Mouse (Mus musculus) midbrain, embryonic 14.5 days (tissue): ENCODE measurements around the gene Xntrpc. TPM values are rescaled to one million over a fixed set of nuclear protein-coding genes. Genes with fewer than 3 reads are reported as not detected.

ENCODE experiments used
- polyA plus RNA-seq: library from polyadenylated mRNA; unstranded; fragments of >200 nt; fragmentation: Nextera tagmentation; extraction: Ambion mirVana; gene quantifications from 2 replicates; pipeline ENCODE4 v1.2.1, GENCODE M21; 2014

The Xntrpc gene
- polyA plus RNA-seq, 1 experiment from 2014 or later, result 1.3 TPM

Other genes starting within 250 kb of the Xntrpc start
- 0.84 and 1.00 TPM in 2 replicates for gene Phox2a, start 247.4 kb upstream of the Xntrpc start, polyA plus RNA-seq
- gene Inppl1, start 227.5 kb upstream of the Xntrpc start, polyA plus RNA-seq, result 8.9 and 9.7 TPM in 2 replicates
- gene Folr2, start 208.5 kb upstream of the Xntrpc start, polyA plus RNA-seq, result 2.5 TPM in 1 of 2 replicates, not detected in the other
- gene Anapc15, start 202.0 kb upstream of the Xntrpc start, polyA plus RNA-seq, result 77.1 and 81.6 TPM in 2 replicates
- 6.7 and 7.9 TPM in 2 replicates for gene Folr1, start 194.9 kb upstream of the Xntrpc start, polyA plus RNA-seq
- gene Lamtor1, start 159.8 kb upstream of the Xntrpc start, polyA plus RNA-seq, result 139 and 150 TPM in 2 replicates
- gene Tomt, start 159.4 kb upstream of the Xntrpc start, polyA plus RNA-seq, result 0.27 and 0.33 TPM in 2 replicates
- gene Lrrc51, start 131.8 kb upstream of the Xntrpc start, polyA plus RNA-seq, result 7.4 and 10.7 TPM in 2 replicates
- 50.1 and 73.6 TPM in 2 replicates for gene Numa1, start 131.6 kb upstream of the Xntrpc start, polyA plus RNA-seq
- gene Il18bp, start 47.0 kb upstream of the Xntrpc start, polyA plus RNA-seq, result 4.0 and 6.0 TPM in 2 replicates
- 30.7 and 31.1 TPM in 2 replicates for gene Rnf121, start 244 bp upstream of the Xntrpc start, polyA plus RNA-seq
- gene Xndc1, start 202 bp upstream of the Xntrpc start, polyA plus RNA-seq, result 21.0 and 24.3 TPM in 2 replicates
- 0.16 TPM in 1 of 2 replicates, not detected in the other for gene Trpc2, start 17.4 kb downstream of the Xntrpc start, polyA plus RNA-seq
- gene Art1, start 36.0 kb downstream of the Xntrpc start, polyA plus RNA-seq, result 0.39 TPM in 1 of 2 replicates, not detected in the other
- gene Art5, start 43.8 kb downstream of the Xntrpc start, polyA plus RNA-seq, result 0.19 and 0.24 TPM in 2 replicates
- gene Chrna10, start 51.1 kb downstream of the Xntrpc start, polyA plus RNA-seq, result not detected in 2 replicates
- 22.2 and 28.5 TPM in 2 replicates for gene Nup98, start 144.5 kb downstream of the Xntrpc start, polyA plus RNA-seq
- 47.9 and 55.8 TPM in 2 replicates for gene Pgap2, start 144.5 kb downstream of the Xntrpc start, polyA plus RNA-seq
- 9.7 and 15.7 TPM in 2 replicates for gene Rhog, start 190.3 kb downstream of the Xntrpc start, polyA plus RNA-seq
- 9.5 and 11.3 TPM in 2 replicates for gene Stim1, start 202.1 kb downstream of the Xntrpc start, polyA plus RNA-seq